Mouse (Mus musculus): ENCODE data around the gene Cryaa.

GRCm38 (mm10) chr17:31637866-31638570 is 39.6 kb upstream of the Cryaa start:
- TF ChIP-seq CTCF (conservative IDR thresholded peaks at IDR 0.05; ENCODE audit: low read length): no peak
- TF ChIP-seq POU5F1 (IDR thresholded peaks at IDR 0.05; ENCODE audit: borderline replicate concordance, low read length): no peak
- no peak for TF ChIP-seq NANOG (IDR thresholded peaks at IDR 0.05; ENCODE audit: borderline replicate concordance, low read length)

All from E14TG2a.4 (cell line).